Comparison of ENCODE assay signal across 8 mouse cellular contexts in genomic region chr16:89943267-89943971, GRCm38 (mm10).
DNase-seq lines count a peak whose midpoint lies in the region; ATAC-seq lines count a peak whose summit lies in the region.

No protein-coding gene starts in this region.

- 6% methylated on average over 19 of the region's 19 CpGs for WGBS in hindbrain, embryonic 13.5 days
- 4% methylated on average over 19 of the region's 19 CpGs for WGBS in midbrain, embryonic 14.5 days

- peak overlapping the region; percentile 19; the same call in 1 of the 2 replicates for H3K27ac ChIP-seq in hindbrain, embryonic 13.5 days
- H3K27ac ChIP-seq in midbrain, embryonic 14.5 days (replicated peaks; ENCODE audit: low read depth, low read length) = peak overlapping the region; percentile 54; the same call in 1 of the 2 replicates

- 0 out of 2 replicates have a peak, but pooled peaks cover 4% of the 10 kb centered on the region for H3K9me3 ChIP-seq in hindbrain, embryonic 13.5 days
- H3K9me3 ChIP-seq in midbrain, embryonic 14.5 days (ENCODE audit: control insufficient read depth, low read length) = 0 out of 2 replicates have a peak, but pooled peaks cover 5% of the 10 kb centered on the region

- H3K4me1 ChIP-seq in hindbrain, embryonic 13.5 days (replicated peaks) = peaks cover 38% of the 10 kb centered on the region
- H3K4me1 ChIP-seq in midbrain, embryonic 14.5 days (ENCODE audit: control insufficient read depth, insufficient read depth, low read length) = peaks cover 25% of the 10 kb centered on the region

- no peak overlapping the region for H3K4me3 ChIP-seq in hindbrain, embryonic 13.5 days
- no peak overlapping the region for H3K4me3 ChIP-seq in midbrain, embryonic 14.5 days (replicated peaks; ENCODE audit: low read depth, low read length)

- ATAC-seq in CD4-positive, CD25-positive, alpha-beta regulatory T cell, adult 4 months = no peak
- ATAC-seq in hindbrain, embryonic 13.5 days (ENCODE audit: low FRiP score) = peak; percentile 18; the same call in 1 of the 2 replicates
- peak; percentile 32; the same call in 1 of the 2 replicates for ATAC-seq in midbrain, embryonic 14.5 days (ENCODE audit: low FRiP score, low TSS enrichment)
- no peak for ATAC-seq in monocyte, adult 5-6 weeks (replicated peaks; ENCODE audit: insufficient number of reproducible peaks, low FRiP score, low TSS enrichment, poor library complexity, severe bottlenecking)

- H3K36me3 ChIP-seq in hindbrain, embryonic 13.5 days = no peaks in the 10 kb centered on the region
- H3K36me3 ChIP-seq in midbrain, embryonic 14.5 days (ENCODE audit: control insufficient read depth, insufficient read depth, low read length) = no peaks in the 10 kb centered on the region

- peak; percentile 45 for DNase-seq in CD4-positive, CD25-positive, alpha-beta regulatory T cell, adult 2 months (ENCODE audit: low read depth, low spot score)
- peak; percentile 41 for DNase-seq in right cerebral cortex, postnatal 4 days
- no peak for DNase-seq in right cerebral cortex, postnatal 36 days (ENCODE audit: low spot score in 2 of 2)
- DNase-seq in midbrain, embryonic 14.5 days = no peak
- no peak for DNase-seq in gastrocnemius, adult 18-20 months (ENCODE audit: low spot score)

- H3K9ac ChIP-seq in hindbrain, embryonic 13.5 days = peak overlapping the region; percentile 51; the same call in 1 of the 2 replicates
- H3K9ac ChIP-seq in midbrain, embryonic 14.5 days (replicated peaks; ENCODE audit: low read length) = peak overlapping the region; percentile 23

- no peaks in the 10 kb centered on the region for H3K27me3 ChIP-seq in hindbrain, embryonic 13.5 days
- no peaks in the 10 kb centered on the region for H3K27me3 ChIP-seq in midbrain, embryonic 14.5 days (ENCODE audit: control insufficient read depth, insufficient read depth, low read length)

- peak overlapping the region; percentile 27; the same call in 1 of the 2 replicates for H3K4me2 ChIP-seq in hindbrain, embryonic 13.5 days
- peak overlapping the region; percentile 35 for H3K4me2 ChIP-seq in midbrain, embryonic 14.5 days (ENCODE audit: low read length)

Comparison
In these comparisons a context has a peak if more than half of its experiments do, and no peak if none do; other contexts are left out.
1. DNase-seq: peak in CD4-positive, CD25-positive, alpha-beta regulatory T cell, adult 2 months (single experiment) and right cerebral cortex, postnatal 4 days (single experiment); none in right cerebral cortex, postnatal 36 days (0 of 2), midbrain, embryonic 14.5 days (single experiment) and gastrocnemius, adult 18-20 months (single experiment).
2. ATAC-seq: peak in hindbrain, embryonic 13.5 days (single experiment) and midbrain, embryonic 14.5 days (single experiment); none in CD4-positive, CD25-positive, alpha-beta regulatory T cell, adult 4 months (single experiment) and monocyte, adult 5-6 weeks (single experiment).